Mouse (Mus musculus): Measurements from ENCODE around the gene Stac3.

DNA sequence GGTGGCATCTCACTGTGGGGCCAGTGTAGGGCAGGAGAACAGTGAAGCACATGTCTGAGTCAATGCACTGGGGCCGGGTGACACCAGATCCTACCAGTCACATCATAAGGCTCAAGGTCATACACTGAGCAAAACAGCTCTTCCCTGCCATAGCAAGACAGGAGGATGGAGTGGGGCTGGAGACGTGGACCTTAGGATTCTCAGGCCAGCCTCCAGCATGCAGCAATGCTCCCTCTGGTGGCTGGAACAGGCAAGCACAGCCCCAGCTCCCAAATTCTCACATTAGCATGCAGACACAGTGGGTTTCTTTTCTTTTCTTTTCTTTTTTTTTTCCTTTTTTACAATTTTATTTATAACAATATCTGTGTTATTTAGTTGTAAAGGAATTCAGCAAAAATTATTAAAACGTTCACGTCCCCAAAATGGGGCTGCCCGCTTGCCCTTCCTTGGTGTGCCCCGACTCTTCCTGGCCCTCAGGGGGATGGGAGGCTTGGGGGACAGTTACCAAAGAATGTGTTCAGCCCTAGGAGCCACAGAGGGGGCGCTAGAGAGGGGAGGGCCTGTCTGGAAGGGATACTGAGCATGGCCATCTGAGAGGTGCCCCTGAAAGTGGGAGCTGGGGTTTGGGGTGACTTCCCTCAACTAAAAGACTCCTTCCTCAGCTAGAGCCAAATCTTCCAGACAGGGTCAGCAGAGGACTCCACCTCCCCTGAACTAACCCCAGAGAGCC, 36.5 kb downstream of the Stac3 start:
- TF ChIP-seq CTCF (conservative IDR thresholded peaks at IDR 0.05; ENCODE audit: insufficient read depth, insufficient read length, low read depth, low read length) (peak; percentile 96), POLR2A (IDR thresholded peaks at IDR 0.05; ENCODE audit: low read depth, low read length) (no peak)
